Mouse (Mus musculus) myocyte (in vitro differentiated cells): ENCODE results near the gene Ruvbl1.

Experiments
- CEBPB ChIP-seq: IDR thresholded peaks from 2 replicates; pipeline ENCODE4 v1.6.1; 2011; ENCODE audit warnings: mild to moderate bottlenecking, moderate library complexity; ENCODE audit not compliant: poor library complexity, insufficient read depth, severe bottlenecking
- E2F4 ChIP-seq: IDR thresholded peaks from one replicate; pipeline ENCODE4 v1.6.1; 2011; ENCODE audit warnings: mild to moderate bottlenecking, control low read depth, moderate library complexity; ENCODE audit not compliant: insufficient read depth
- MAX ChIP-seq: IDR thresholded peaks from one replicate; pipeline ENCODE4 v1.6.1; 2011; ENCODE audit warnings: low read depth, mild to moderate bottlenecking, control low read depth
- MYOD1 ChIP-seq, 3 experiments: IDR thresholded peaks; one replicate each; pipeline ENCODE4 v1.6.1; 2011; ENCODE audit warnings: control low read depth in 2 of 3, low read depth in 2 of 3, mild to moderate bottlenecking in 2 of 3, moderate library complexity in 1 of 3; ENCODE audit not compliant: insufficient read length in 2 of 3, control insufficient read depth in 1 of 3
- MYOG ChIP-seq, 3 experiments: IDR thresholded peaks; one replicate each; pipeline ENCODE4 v1.6.1; 2011; ENCODE audit warnings: control low read depth in 2 of 3, low read depth in 2 of 3, mild to moderate bottlenecking in 2 of 3; ENCODE audit not compliant: insufficient read length in 2 of 3, control insufficient read depth in 1 of 3, insufficient read depth in 1 of 3
- POLR2A ChIP-seq: IDR thresholded peaks from one replicate; pipeline ENCODE4 v1.6.1; 2011; ENCODE audit warnings: low read depth, mild to moderate bottlenecking, control low read depth, moderate library complexity; ENCODE audit not compliant: insufficient read length
- POLR2AphosphoS2 ChIP-seq: IDR thresholded peaks from one replicate; pipeline ENCODE4 v1.6.1; 2011; ENCODE audit warnings: low read depth, control low read depth; ENCODE audit not compliant: insufficient read length
- REST ChIP-seq: IDR thresholded peaks from one replicate; pipeline ENCODE4 v1.6.1; 2011; ENCODE audit warnings: mild to moderate bottlenecking, control low read depth, moderate library complexity; ENCODE audit not compliant: insufficient read depth, insufficient read length
- SRF ChIP-seq: IDR thresholded peaks from one replicate; pipeline ENCODE4 v1.6.1; 2011; ENCODE audit warnings: low read depth; ENCODE audit not compliant: control insufficient read depth, insufficient read length
- TCF12 ChIP-seq: IDR thresholded peaks from one replicate; pipeline ENCODE4 v1.6.1; 2011; ENCODE audit warnings: mild to moderate bottlenecking, control low read depth; ENCODE audit not compliant: poor library complexity, insufficient read depth, severe bottlenecking
- TCF3 ChIP-seq: IDR thresholded peaks from one replicate; pipeline ENCODE4 v1.6.1; 2011; ENCODE audit warnings: low read depth, control low read depth; ENCODE audit not compliant: insufficient read length
- USF1 ChIP-seq: IDR thresholded peaks from one replicate; pipeline ENCODE4 v1.6.1; 2011; ENCODE audit warnings: low read depth, mild to moderate bottlenecking, control low read depth, moderate library complexity

GRCm38 (mm10) chr6:88416130-88416758 lies 49.0 kb upstream of the Ruvbl1 start:
- TF ChIP-seq USF1: no peak
- TF ChIP-seq CEBPB: no peak
- no peak for TF ChIP-seq TCF3
- no peak for TF ChIP-seq POLR2A
- TF ChIP-seq MAX: no peak
- TF ChIP-seq POLR2AphosphoS2: no peak
- TF ChIP-seq E2F4: no peak
- no peak for TF ChIP-seq SRF
- TF ChIP-seq REST: no peak
- TF ChIP-seq TCF12: no peak
- TF ChIP-seq MYOD1 (IDR thresholded peaks at IDR 0.05; ENCODE audit: control insufficient read depth in 1 of 3, insufficient read length in 2 of 3, low read depth in 2 of 3): no peak
- TF ChIP-seq MYOG (IDR thresholded peaks at IDR 0.05; ENCODE audit: control insufficient read depth in 1 of 3, insufficient read depth in 1 of 3, insufficient read length in 2 of 3, low read depth in 2 of 3): no peak
